ENCODE assay signal across 26 mouse cellular contexts in the genomic region with DNA sequence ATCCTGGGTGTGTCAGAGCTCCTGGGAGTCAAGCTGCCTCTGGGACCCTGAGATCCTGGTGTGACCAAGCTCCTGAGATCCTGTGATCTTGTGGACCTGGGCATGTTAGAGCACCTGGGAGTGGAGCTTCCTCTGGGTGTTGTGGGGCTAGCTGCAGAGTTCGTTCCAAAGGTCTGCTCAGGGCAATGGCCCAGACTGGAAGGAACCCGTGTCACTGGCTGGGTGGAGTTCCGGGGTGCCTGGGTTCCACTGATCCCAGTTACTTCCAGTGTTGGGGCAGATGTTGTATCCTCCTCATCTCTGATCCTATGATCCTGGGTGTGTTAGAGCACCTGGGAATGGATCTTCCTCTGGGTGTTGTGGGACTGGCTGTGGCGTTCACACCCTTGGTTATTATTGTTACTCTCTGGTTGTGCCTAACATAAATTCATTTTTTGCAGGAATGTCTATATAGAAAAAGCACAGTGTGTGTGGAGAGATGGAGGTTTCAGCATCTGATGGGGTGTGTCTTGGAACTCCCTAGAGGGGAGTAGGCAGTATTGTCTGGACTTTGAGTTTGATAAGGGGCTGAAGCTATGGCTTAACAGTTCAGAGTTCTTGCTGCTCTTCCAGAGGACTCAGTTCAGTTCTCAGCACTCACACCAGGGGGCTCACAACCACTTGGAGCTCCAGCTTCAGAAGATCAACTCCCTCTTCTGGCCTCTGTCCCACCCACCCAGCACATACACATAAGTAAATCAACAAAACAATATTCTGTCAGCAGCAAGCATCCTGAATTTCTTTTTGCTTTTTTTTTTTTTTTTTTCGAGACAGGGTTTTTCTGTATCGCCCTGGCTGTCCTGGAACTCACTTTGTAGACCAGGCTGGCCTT. TPM values are rescaled to one million over a fixed set of nuclear protein-coding genes. Genes with fewer than 3 reads are reported as not detected.
A peak's percentile ranks its signal among the peaks of the same experiment; 100 is the strongest.
DNase-seq lines count a peak whose midpoint lies in the region; ATAC-seq and TF ChIP-seq lines count a peak whose summit lies in the region.
"Had no signal": no experiment of that assay in that cellular context is flagged by ENCODE, and none has a peak within 500 bp of the region (broad histone marks: within the 10 kb centered on the region; RNA-seq: fewer than 3 reads in every experiment).

No protein-coding gene starts in this region.

- ATAC-seq in intestine, embryonic 15.5 days: peak; percentile 90
- no peak for ATAC-seq in forebrain, embryonic 14.5 days
- ATAC-seq: midbrain, embryonic 16.5 days had no signal

- H3K4me1 ChIP-seq in intestine, embryonic 15.5 days (replicated peaks): 0 out of 2 replicates have a peak, but pooled peaks cover 3% of the 10 kb centered on the region
- H3K4me1 ChIP-seq in forebrain, embryonic 14.5 days (ENCODE audit: control insufficient read depth, insufficient read depth, low read length): no peaks in the 10 kb centered on the region
- H3K4me1 ChIP-seq: hindbrain, embryonic 13.5 days; stomach, embryonic 15.5 days had no signal

- WGBS in intestine, embryonic 15.5 days: 75% methylated on average over 6 of the region's 6 CpGs
- WGBS in forebrain, embryonic 14.5 days: 83% methylated on average over 6 of the region's 6 CpGs

- H3K36me3 ChIP-seq in intestine, embryonic 15.5 days: no peaks in the 10 kb centered on the region
- H3K36me3 ChIP-seq in forebrain, embryonic 14.5 days (ENCODE audit: control insufficient read depth, insufficient read depth, low read length): no peaks in the 10 kb centered on the region
- H3K36me3 ChIP-seq: embryonic facial prominence, embryonic 10.5 days; hindbrain, embryonic 13.5 days; neural tube, embryonic 15.5 days; stomach, embryonic 15.5 days had no signal

- H3K9ac ChIP-seq in intestine, embryonic 15.5 days: no peak overlapping the region
- no peak overlapping the region for H3K9ac ChIP-seq in forebrain, embryonic 14.5 days (ENCODE audit: low read length)
- H3K9ac ChIP-seq: hindbrain, embryonic 13.5 days; lung, embryonic 14.5 days; neural tube, embryonic 15.5 days; stomach, embryonic 15.5 days had no signal

- peak overlapping the region; percentile 71 for H3K27ac ChIP-seq in intestine, embryonic 15.5 days
- no peak overlapping the region for H3K27ac ChIP-seq in left cerebral cortex, adult 2 months
- no peak overlapping the region for H3K27ac ChIP-seq in forebrain, embryonic 14.5 days (ENCODE audit: low read depth, low read length)
- H3K27ac ChIP-seq: embryonic facial prominence, embryonic 10.5 days; hindbrain, embryonic 13.5 days; neural tube, embryonic 15.5 days; stomach, embryonic 15.5 days had no signal

- DNase-seq in heart, adult 11 months: peak; percentile 74
- DNase-seq in heart, adult 18-20 months: no peak
- peak; percentile 56 for DNase-seq in thymus, postnatal 4 days
- no peak for DNase-seq in thymus, postnatal 25 days
- no peak for DNase-seq in cerebellum, adult 9-10 months
- DNase-seq in left cerebral cortex, adult 2 months (ENCODE audit: extremely low spot score in 1 of 2, low spot score in 2 of 2): no peak
- no peak for DNase-seq in forebrain, embryonic 14.5 days (ENCODE audit: low spot score)
- DNase-seq: adrenal gland, postnatal 25 days; cerebellum, adult 18-20 months; gastrocnemius, postnatal 25 days; heart, postnatal 14 days; kidney, adult 11 months; kidney, postnatal 10 days; left cerebral cortex, postnatal 4 days; lung, embryonic 14.5 days; lung, postnatal 4 days; right cerebral cortex, postnatal 25 days had no signal

- no peaks in the 10 kb centered on the region for H3K9me3 ChIP-seq in intestine, embryonic 15.5 days
- no peaks in the 10 kb centered on the region for H3K9me3 ChIP-seq in forebrain, embryonic 14.5 days (replicated peaks; ENCODE audit: control insufficient read depth, low read length)
- H3K9me3 ChIP-seq: hindbrain, embryonic 13.5 days; neural tube, embryonic 15.5 days; stomach, embryonic 15.5 days had no signal

- intact Hi-C loops in left cerebral cortex, adult 2 months (cut with DNase I): no loop called here

- TF ChIP-seq CTCF in left cerebral cortex, adult 2 months (IDR thresholded peaks at IDR 0.05): no peak

- no peak overlapping the region for H3K4me2 ChIP-seq in intestine, embryonic 15.5 days (replicated peaks)
- no peak overlapping the region for H3K4me2 ChIP-seq in forebrain, embryonic 14.5 days (ENCODE audit: low read length)
- H3K4me2 ChIP-seq: heart, embryonic 11.5 days; hindbrain, embryonic 13.5 days; lung, embryonic 14.5 days; neural tube, embryonic 15.5 days; stomach, embryonic 15.5 days had no signal

- no peak overlapping the region for H3K4me3 ChIP-seq in intestine, embryonic 15.5 days (replicated peaks)
- H3K4me3 ChIP-seq in left cerebral cortex, adult 2 months: no peak overlapping the region
- H3K4me3 ChIP-seq in forebrain, embryonic 14.5 days (ENCODE audit: low read depth, low read length): no peak overlapping the region
- H3K4me3 ChIP-seq: embryonic facial prominence, embryonic 10.5 days; hindbrain, embryonic 13.5 days; neural tube, embryonic 15.5 days; stomach, embryonic 15.5 days had no signal

- no peaks in the 10 kb centered on the region for H3K27me3 ChIP-seq in intestine, embryonic 15.5 days (replicated peaks)
- no peaks in the 10 kb centered on the region for H3K27me3 ChIP-seq in forebrain, embryonic 14.5 days (replicated peaks; ENCODE audit: control insufficient read depth, insufficient read depth, low read length)
- H3K27me3 ChIP-seq: hindbrain, embryonic 13.5 days; neural tube, embryonic 15.5 days; stomach, embryonic 15.5 days had no signal

RNA-seq across cellular contexts. Expression of gene Sept5, which starts 23.8 kb away (rescaled TPM):
- total RNA-seq in heart, adult 18-20 months (2021): 1 to 10 TPM; 3.9 to 4.1 TPM
- 39.0 and 42.7 TPM in 2 replicates for polyA plus RNA-seq in intestine, embryonic 15.5 days (2015; fragmentation: Nextera tagmentation; extraction: Ambion mirVana)
- 100 to 1,000 TPM; 801 to 836 TPM for total RNA-seq in left cerebral cortex, adult 2 months (2021)
- polyA plus RNA-seq in forebrain, embryonic 14.5 days (2014; fragmentation: Nextera tagmentation; extraction: Ambion mirVana): 138 and 177 TPM in 2 replicates

RNA-seq across cellular contexts. Expression of gene Gm49601, which starts 27.3 kb away (rescaled TPM):
- 1 to 10 TPM in 1 of 2 experiments, under 1 TPM in 1; 0.15 to 1.1 TPM for total RNA-seq in heart, adult 18-20 months (2021)
- 3.5 and 4.3 TPM in 2 replicates for polyA plus RNA-seq in intestine, embryonic 15.5 days (2015; fragmentation: Nextera tagmentation; extraction: Ambion mirVana)
- total RNA-seq in left cerebral cortex, adult 2 months (2021): 100 to 1,000 TPM; 260 to 297 TPM
- polyA plus RNA-seq in forebrain, embryonic 14.5 days (2014; fragmentation: Nextera tagmentation; extraction: Ambion mirVana): 5.7 and 8.2 TPM in 2 replicates
- total RNA-seq: liver, adult 2 months had no signal
- polyA plus RNA-seq: liver, adult 2 months; thymus, postnatal 0 days had no signal

RNA-seq across cellular contexts. Expression of gene Gp1bb, which starts 31.3 kb away (rescaled TPM):
- under 1 TPM; 0.27 to 0.67 TPM for total RNA-seq in heart, adult 18-20 months (2021)
- polyA plus RNA-seq in intestine, embryonic 15.5 days (2015; fragmentation: Nextera tagmentation; extraction: Ambion mirVana): 2.2 and 2.5 TPM in 2 replicates
- 1 to 10 TPM; 1.1 to 1.8 TPM for total RNA-seq in left cerebral cortex, adult 2 months (2021)
- polyA plus RNA-seq in forebrain, embryonic 14.5 days (2014; fragmentation: Nextera tagmentation; extraction: Ambion mirVana): 9.6 and 10.3 TPM in 2 replicates
- total RNA-seq: adrenal gland, postnatal 25 days; liver, adult 2 months had no signal
- polyA plus RNA-seq: liver, adult 2 months had no signal

Comparison
In these comparisons a context has a peak if more than half of its experiments do, and no peak if none do; other contexts are left out.
1. DNase-seq: peak in heart, adult 11 months (single experiment) and thymus, postnatal 4 days (single experiment); none in heart, adult 18-20 months (0 of 2), thymus, postnatal 25 days (single experiment), cerebellum, adult 9-10 months (single experiment), left cerebral cortex, adult 2 months (0 of 2) and forebrain, embryonic 14.5 days (single experiment).
2. RNA of gene Sept5, which starts 23.8 kb away (total RNA-seq): 801 to 836 TPM in left cerebral cortex, adult 2 months; 3.9 to 4.1 TPM in heart, adult 18-20 months; every median in the first group is over 100 times any median in the second.
3. RNA of gene Gm49601, which starts 27.3 kb away (total RNA-seq): 260 to 297 TPM in left cerebral cortex, adult 2 months; 0.15 to 1.1 TPM in heart, adult 18-20 months; every median in the first group is over 100 times any median in the second.